Mouse (Mus musculus) heart, embryonic 12.5 days (tissue): ENCODE results near the gene Hspb9. TPM values are rescaled to one million over a fixed set of nuclear protein-coding genes. Genes with fewer than 3 reads are reported as not detected.

ENCODE experiments used
- ATAC-seq: fragments of 200-750 bp; cut with Nextera tagmentation; 2 replicates; pipeline ENCODE4 v1.8.0; 2017; ENCODE audit warnings: moderate TSS enrichment, moderate library complexity; ENCODE audit not compliant: insufficient number of reproducible peaks, low FRiP score
- H3K27ac ChIP-seq: fragments of 300-500 bp; sonication (generic); 2 replicates; pipeline ENCODE4 v1.5.1; 2016; ENCODE audit warnings: mild to moderate bottlenecking, moderate library complexity; ENCODE audit not compliant: poor library complexity, severe bottlenecking
- H3K27me3 ChIP-seq: fragments of 300-500 bp; sonication (generic); replicated peaks from 2 replicates; pipeline ENCODE4 v1.6.1; 2016; ENCODE audit warnings: mild to moderate bottlenecking, moderate library complexity
- H3K36me3 ChIP-seq: fragments of 300-500 bp; sonication (generic); 2 replicates; pipeline ENCODE4 v1.6.1; 2016; ENCODE audit warnings: mild to moderate bottlenecking, moderate library complexity
- H3K4me1 ChIP-seq: fragments of 300-500 bp; sonication (generic); replicated peaks from 2 replicates; pipeline ENCODE4 v1.6.1; 2016; ENCODE audit warnings: mild to moderate bottlenecking
- H3K4me2 ChIP-seq: fragments of 300-500 bp; sonication (generic); 2 replicates; pipeline ENCODE4 v1.6.1; 2016; ENCODE audit warnings: mild to moderate bottlenecking, moderate library complexity
- H3K4me3 ChIP-seq: fragments of 300-500 bp; sonication (generic); 2 replicates; pipeline ENCODE4 v1.5.1; 2016; ENCODE audit warnings: mild to moderate bottlenecking
- H3K9ac ChIP-seq: fragments of 300-500 bp; sonication (generic); 2 replicates; pipeline ENCODE4 v1.6.1; 2016; ENCODE audit warnings: mild to moderate bottlenecking, moderate library complexity
- H3K9me3 ChIP-seq: fragments of 300-500 bp; sonication (generic); replicated peaks from 2 replicates; pipeline ENCODE4 v1.6.1; 2016; ENCODE audit warnings: mild to moderate bottlenecking, moderate library complexity
- WGBS: fragments of 180-500 bp; shearing (Covaris S2); methylation state at CpG from one replicate; pipeline ENCODE4 v1.1.7; 2016; 5-methylcytosine and 5-hydroxymethylcytosine counted together
- polyA plus RNA-seq: library from polyadenylated mRNA; unstranded; fragments of >200 nt; fragmentation: Nextera tagmentation; extraction: Ambion mirVana; gene quantifications from 2 replicates; pipeline ENCODE4 v1.2.1, GENCODE M21; 2016

The Hspb9 gene
- polyA plus RNA-seq, 1 experiment from 2014 or later = not detected

GRCm38 (mm10) chr11:100735134-100735865 is 21.6 kb downstream of the Hspb9 start:
- WGBS = 90% methylated on average over 9 of the region's 9 CpGs
- peak overlapping the region; percentile 28 for H3K4me3 ChIP-seq
- no peaks in the 10 kb centered on the region for H3K9me3 ChIP-seq
- no peak overlapping the region for H3K27ac ChIP-seq
- peak overlapping the region; percentile 57; the same call in 1 of the 2 replicates for H3K9ac ChIP-seq
- peak overlapping the region; percentile 98 for H3K4me2 ChIP-seq
- peaks cover 24% of the 10 kb centered on the region for H3K4me1 ChIP-seq
- no peak for ATAC-seq
- peaks cover 4% of the 10 kb centered on the region for H3K27me3 ChIP-seq
- H3K36me3 ChIP-seq = peaks cover 9% of the 10 kb centered on the region; the same call in 1 of the 2 replicates

GRCm38 (mm10) chr11:100735954-100736745 is 22.5 kb downstream of the Hspb9 start:
- Histone ChIP-seq H3K9me3 (no peaks in the 10 kb centered on the region), H3K4me3 (peak overlapping the region; percentile 99), H3K36me3 (peaks cover 9% of the 10 kb centered on the region; the same call in 1 of the 2 replicates), H3K27ac (0 out of 2 replicates have a peak overlapping the region, but pooled peaks have one; percentile 12), H3K9ac (peak overlapping the region; percentile 57), H3K4me1 (peaks cover 24% of the 10 kb centered on the region), H3K4me2 (peak overlapping the region; percentile 98), H3K27me3 (peaks cover 4% of the 10 kb centered on the region)
- 57% methylated on average over 14 of the region's 14 CpGs for WGBS
- no peak for ATAC-seq

- no peak for ATAC-seq
- Histone ChIP-seq H3K27ac (no peak overlapping the region), H3K4me1 (peaks cover 24% of the 10 kb centered on the region), H3K36me3 (peaks cover 9% of the 10 kb centered on the region; the same call in 1 of the 2 replicates), H3K4me2 (peak overlapping the region; percentile 98), H3K9ac (peak overlapping the region; percentile 98), H3K27me3 (peaks cover 7% of the 10 kb centered on the region), H3K9me3 (no peaks in the 10 kb centered on the region), H3K4me3 (peak overlapping the region; percentile 99)
- WGBS = 59% methylated on average over 4 of the region's 4 CpGs
Measured at GRCm38 (mm10) chr11:100736746-100737080, 23.1 kb downstream of the Hspb9 start.

DNA sequence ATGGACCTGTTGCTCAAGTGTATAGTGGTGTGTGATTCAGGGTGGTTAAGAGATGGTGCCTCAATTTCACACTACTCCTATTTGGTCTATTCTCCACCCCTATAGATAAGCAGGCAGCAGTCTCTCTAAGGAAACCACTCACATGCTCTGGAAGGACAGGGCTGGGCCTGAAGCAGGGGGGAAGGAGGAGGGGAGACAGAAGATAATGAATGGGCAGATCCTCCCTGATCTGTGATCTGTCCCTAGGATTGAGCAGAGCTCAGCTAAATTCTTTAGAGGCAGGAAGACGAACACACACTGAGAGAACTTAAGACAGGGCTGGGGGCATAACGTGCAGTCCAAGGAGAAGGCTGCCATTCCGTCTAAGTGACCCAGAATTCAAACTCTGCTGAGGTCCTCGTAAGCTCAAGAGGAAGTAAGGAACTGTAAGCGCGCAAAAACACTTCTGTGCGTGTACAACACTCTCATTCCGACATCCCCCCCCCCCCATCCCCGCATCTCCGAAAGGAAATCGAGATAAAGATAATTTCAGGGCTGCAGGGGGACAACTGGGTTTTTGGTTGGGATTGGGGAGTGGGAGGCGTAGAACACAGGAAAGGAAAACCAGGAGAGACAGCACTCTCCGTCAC is 23.6 kb downstream of the Hspb9 start:
- Histone ChIP-seq H3K9ac (peak overlapping the region; percentile 98), H3K4me1 (peaks cover 24% of the 10 kb centered on the region), H3K9me3 (no peaks in the 10 kb centered on the region), H3K4me2 (peak overlapping the region; percentile 98), H3K27me3 (peaks cover 7% of the 10 kb centered on the region), H3K36me3 (peaks cover 9% of the 10 kb centered on the region; the same call in 1 of the 2 replicates), H3K4me3 (peak overlapping the region; percentile 99), H3K27ac (0 out of 2 replicates have a peak overlapping the region, but pooled peaks have one; percentile 65)
- 2% methylated on average over 13 of the region's 13 CpGs for WGBS
- ATAC-seq = no peak

DNA sequence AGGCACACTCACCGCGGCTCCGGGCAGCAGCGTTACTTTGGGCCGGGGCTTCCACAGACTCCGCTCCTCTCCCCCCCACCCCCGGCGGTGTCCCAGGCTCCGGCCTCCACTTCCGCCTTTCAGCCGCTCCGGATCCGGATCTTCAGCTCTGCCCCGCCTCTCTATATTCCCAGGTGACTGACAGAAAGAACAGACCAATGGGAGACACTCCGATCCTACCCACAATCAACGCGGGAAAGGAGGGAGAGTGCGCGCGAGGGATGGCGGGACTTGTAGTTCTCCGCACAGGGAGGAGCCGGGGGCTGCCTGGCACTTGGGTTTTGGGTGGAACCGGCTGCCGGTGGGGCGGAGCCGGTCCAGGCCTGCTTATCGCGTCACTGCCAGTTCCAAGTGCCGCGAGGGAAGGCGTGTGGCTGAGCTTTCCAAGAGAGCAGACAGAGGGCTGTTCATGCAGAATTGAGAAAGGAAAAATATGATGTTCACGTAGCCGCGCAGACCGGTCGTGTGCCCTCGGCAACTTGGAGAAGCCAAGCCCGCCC is 24.5 kb downstream of the Hspb9 start, which contains the start of gene Rab5c:
Gene Rab5c (minus strand): TSS at position 150 of the 539 bp plus-strand sequence.
- Histone ChIP-seq H3K4me3 (peak within 1 kb of the TSS; percentile 99), H3K4me1 (peaks cover 24% of the 10 kb centered on the region), H3K9ac (peak within 1 kb of the TSS; percentile 98), H3K27me3 (peaks cover 7% of the 10 kb centered on the region), H3K36me3 (peaks cover 5% of the 10 kb centered on the region; the same call in 1 of the 2 replicates), H3K9me3 (no peaks in the 10 kb centered on the region), H3K27ac (peak within 1 kb of the TSS; percentile 65; the same call in 1 of the 2 replicates), H3K4me2 (peak within 1 kb of the TSS; percentile 98)
- peak; percentile 99 for ATAC-seq
- WGBS = under 1% methylated on average over 39 of the region's 39 CpGs

- H3K4me2 ChIP-seq = peak overlapping the region; percentile 98
- WGBS = 19% methylated on average over 5 of the region's 5 CpGs
- H3K27me3 ChIP-seq = peaks cover 7% of the 10 kb centered on the region
- H3K9me3 ChIP-seq = no peaks in the 10 kb centered on the region
- H3K9ac ChIP-seq = 0 out of 2 replicates have a peak overlapping the region, but pooled peaks have one; percentile 67
- H3K36me3 ChIP-seq = 0 out of 2 replicates have a peak, but pooled peaks cover 3% of the 10 kb centered on the region
- peaks cover 24% of the 10 kb centered on the region for H3K4me1 ChIP-seq
- ATAC-seq = no peak
- H3K27ac ChIP-seq = no peak overlapping the region
- peak overlapping the region; percentile 99 for H3K4me3 ChIP-seq
Measured at GRCm38 (mm10) chr11:100738749-100739148, 25.1 kb downstream of the Hspb9 start.

DNA sequence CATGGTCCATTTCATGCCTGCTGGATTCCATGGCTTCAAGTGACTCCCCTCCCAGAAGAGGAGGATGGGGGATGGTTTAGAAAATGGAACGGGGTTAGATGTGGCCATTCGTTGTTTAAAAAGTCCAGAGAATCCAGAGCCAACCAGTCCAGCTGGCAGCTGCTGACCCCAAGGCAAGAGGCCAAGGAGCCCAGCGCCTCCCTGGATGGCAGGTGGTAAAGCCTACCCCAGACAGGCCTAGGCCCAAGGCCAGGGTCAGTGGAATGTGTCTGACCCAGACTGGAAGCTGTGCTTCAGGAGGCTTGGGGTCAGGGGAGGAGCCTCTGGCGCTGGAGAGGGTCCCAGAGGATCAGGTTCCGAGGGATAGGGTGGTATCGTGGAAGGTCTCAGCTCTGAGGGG is 27.7 kb downstream of the Hspb9 start:
- no peaks in the 10 kb centered on the region for H3K36me3 ChIP-seq
- H3K27me3 ChIP-seq = peaks cover 18% of the 10 kb centered on the region
- no peaks in the 10 kb centered on the region for H3K9me3 ChIP-seq
- ATAC-seq = no peak
- H3K27ac ChIP-seq = no peak overlapping the region
- WGBS = 59% methylated on average over 6 of the region's 6 CpGs
- H3K4me2 ChIP-seq = no peak overlapping the region
- no peak overlapping the region for H3K9ac ChIP-seq
- H3K4me3 ChIP-seq = no peak overlapping the region
- H3K4me1 ChIP-seq = peaks cover 11% of the 10 kb centered on the region

GRCm38 (mm10) chr11:100745085-100745484 is 31.4 kb downstream of the Hspb9 start:
- no peak overlapping the region for H3K4me2 ChIP-seq
- no peak overlapping the region for H3K4me3 ChIP-seq
- H3K9ac ChIP-seq = no peak overlapping the region
- peaks cover 50% of the 10 kb centered on the region for H3K27me3 ChIP-seq
- H3K27ac ChIP-seq = no peak overlapping the region
- 15% methylated on average over 6 of the region's 6 CpGs for WGBS
- no peaks in the 10 kb centered on the region for H3K4me1 ChIP-seq
- H3K9me3 ChIP-seq = no peaks in the 10 kb centered on the region
- peak; percentile 52; the same call in 1 of the 2 replicates for ATAC-seq
- H3K36me3 ChIP-seq = no peaks in the 10 kb centered on the region

- H3K4me2 ChIP-seq = no peak overlapping the region
- H3K4me3 ChIP-seq = no peak overlapping the region
- no peak overlapping the region for H3K27ac ChIP-seq
- H3K9me3 ChIP-seq = no peaks in the 10 kb centered on the region; the same call in 1 of the 2 replicates
- 75% methylated on average over 10 of the region's 10 CpGs for WGBS
- peaks cover 57% of the 10 kb centered on the region for H3K27me3 ChIP-seq
- ATAC-seq = no peak
- H3K36me3 ChIP-seq = no peaks in the 10 kb centered on the region
- H3K4me1 ChIP-seq = no peaks in the 10 kb centered on the region
- no peak overlapping the region for H3K9ac ChIP-seq
Measured at GRCm38 (mm10) chr11:100746546-100746945, 32.9 kb downstream of the Hspb9 start.

GRCm38 (mm10) chr11:100747114-100747513 is 33.5 kb downstream of the Hspb9 start:
- no peak overlapping the region for H3K4me3 ChIP-seq
- H3K27me3 ChIP-seq = peaks cover 62% of the 10 kb centered on the region
- H3K4me1 ChIP-seq = no peaks in the 10 kb centered on the region
- H3K4me2 ChIP-seq = no peak overlapping the region
- no peaks in the 10 kb centered on the region; the same call in 1 of the 2 replicates for H3K9me3 ChIP-seq
- ATAC-seq = no peak
- H3K27ac ChIP-seq = no peak overlapping the region
- no peak overlapping the region for H3K9ac ChIP-seq
- 61% methylated on average over 5 of the region's 5 CpGs for WGBS
- H3K36me3 ChIP-seq = no peaks in the 10 kb centered on the region
